Comparison of ENCODE assay signal across 18 mouse cellular contexts in genomic region chr8:120692934-120693333, GRCm38 (mm10). TPM values are rescaled to one million over a fixed set of nuclear protein-coding genes. Genes with fewer than 3 reads are reported as not detected.
"Had no signal": no experiment of that assay in that cellular context is flagged by ENCODE, and none has a peak within 500 bp of the region (broad histone marks: within the 10 kb centered on the region; RNA-seq: fewer than 3 reads in every experiment).

No protein-coding gene starts in this region.

- H3K9me3 ChIP-seq: lung, embryonic 15.5 days; midbrain, embryonic 12.5 days; neural tube, embryonic 12.5 days; stomach, embryonic 15.5 days had no signal

- H3K4me3 ChIP-seq: lung, embryonic 15.5 days; megakaryocyte, embryonic 14.5 days; midbrain, embryonic 12.5 days; neural tube, embryonic 12.5 days; stomach, embryonic 15.5 days had no signal

- H3K9ac ChIP-seq: lung, embryonic 15.5 days; midbrain, embryonic 12.5 days; neural tube, embryonic 12.5 days; stomach, embryonic 15.5 days had no signal

- H3K27ac ChIP-seq: macrophage; midbrain, embryonic 12.5 days; neural tube, embryonic 12.5 days; stomach, postnatal 0 days had no signal

- H3K36me3 ChIP-seq: lung, embryonic 15.5 days; midbrain, embryonic 12.5 days; neural tube, embryonic 12.5 days; stomach, embryonic 15.5 days had no signal

- H3K4me1 ChIP-seq: midbrain, embryonic 12.5 days; neural tube, embryonic 12.5 days had no signal

- DNase-seq: lung, adult 2 months; lung, postnatal 14 days; lung, postnatal 36 days; midbrain, embryonic 14.5 days; right cerebral cortex, postnatal 14 days; thymus, adult 2 months; thymus, postnatal 25 days; thymus, postnatal 4 days had no signal

- H3K27me3 ChIP-seq: midbrain, embryonic 12.5 days; neural tube, embryonic 12.5 days had no signal

- H3K4me2 ChIP-seq: lung, embryonic 15.5 days; midbrain, embryonic 12.5 days; neural tube, embryonic 12.5 days had no signal

RNA-seq across cellular contexts. Expression of gene Gm27021, which starts 25.1 kb away (rescaled TPM):
- total RNA-seq: megakaryocyte progenitor cell, adult 5-6 weeks; monocyte, adult 5-6 weeks; neutrophil, adult 5-6 weeks had no signal
- polyA plus RNA-seq: macrophage had no signal

RNA-seq across cellular contexts. Expression of gene 1190005I06Rik, which starts 45.5 kb away (rescaled TPM):
- total RNA-seq: monocyte, adult 5-6 weeks; neutrophil, adult 5-6 weeks had no signal
